Mouse (Mus musculus): Measurements from ENCODE around the gene Cbx7. TPM values are rescaled to one million over a fixed set of nuclear protein-coding genes. Genes with fewer than 3 reads are reported as not detected.

The Cbx7 gene
- total RNA-seq, 1 experiment from 2014 or later, result 7.2 TPM

GRCm38 (mm10) chr15:80001601-80002000, 30.7 kb upstream of the Cbx7 start:
- no peak for DNase-seq

- peak; percentile 49 for DNase-seq
Observed at GRCm38 (mm10) chr15:80000694-80001093, 29.8 kb upstream of the Cbx7 start.

- no peak for DNase-seq
Observed at GRCm38 (mm10) chr15:79997988-79998387, 27.1 kb upstream of the Cbx7 start.

GRCm38 (mm10) chr15:79996781-79997180, 25.9 kb upstream of the Cbx7 start:
- DNase-seq, result no peak

GRCm38 (mm10) chr15:79995552-79995951, 24.6 kb upstream of the Cbx7 start:
- DNase-seq, result no peak

- DNase-seq, result no peak
Observed at GRCm38 (mm10) chr15:79994566-79994965, 23.6 kb upstream of the Cbx7 start.

- no peak for DNase-seq
Observed at GRCm38 (mm10) chr15:79986182-79986581, 15.3 kb upstream of the Cbx7 start.

- no peak for DNase-seq
Observed at GRCm38 (mm10) chr15:79985471-79985870, 14.6 kb upstream of the Cbx7 start.

- no peak for DNase-seq
Observed at GRCm38 (mm10) chr15:79984152-79984551, 13.2 kb upstream of the Cbx7 start.

GRCm38 (mm10) chr15:79980716-79981115, 9.8 kb upstream of the Cbx7 start:
- no peak for DNase-seq

GRCm38 (mm10) chr15:79972186-79972585, 1.3 kb upstream of the Cbx7 start:
- DNase-seq, result no peak

GRCm38 (mm10) chr15:79970491-79970890, 428 bp downstream of the Cbx7 start:
- no peak for DNase-seq

- no peak for DNase-seq
Observed at GRCm38 (mm10) chr15:79967346-79967745, 3.6 kb downstream of the Cbx7 start.

- DNase-seq, result no peak
Observed at GRCm38 (mm10) chr15:79964376-79964775, 6.5 kb downstream of the Cbx7 start.

- no peak for DNase-seq
Observed at GRCm38 (mm10) chr15:79962661-79963060, 8.3 kb downstream of the Cbx7 start.

- DNase-seq, result no peak
Observed at GRCm38 (mm10) chr15:79961366-79961921, 9.5 kb downstream of the Cbx7 start.

- no peak for DNase-seq
Observed at GRCm38 (mm10) chr15:79958418-79958817, 12.5 kb downstream of the Cbx7 start.

GRCm38 (mm10) chr15:79956559-79956958, 14.4 kb downstream of the Cbx7 start:
- no peak for DNase-seq

GRCm38 (mm10) chr15:79953470-79953869, 17.4 kb downstream of the Cbx7 start:
- DNase-seq, result peak; percentile 50

GRCm38 (mm10) chr15:79952504-79953231, 18.3 kb downstream of the Cbx7 start:
- DNase-seq, result peak; percentile 92

- peak; percentile 82 for DNase-seq
Observed at GRCm38 (mm10) chr15:79951730-79952503, 19.0 kb downstream of the Cbx7 start.

GRCm38 (mm10) chr15:79951226-79951625, 19.7 kb downstream of the Cbx7 start:
- DNase-seq, result no peak
